Mouse (Mus musculus) mature B cell (primary cell): Measurements from ENCODE around the gene Cdk14.
"Not testable (repeated sequence)": the region's sequence is repeated elsewhere in the genome, so short reads cannot be mapped to it uniquely, and the experiment has no call there.

ENCODE experiments used
- in situ Hi-C: fragments of 300-500 bp; cut with MboI; formaldehyde crosslinking; loops from 2 replicates; pipeline ENCODE4 v1.14.3; 2019

Gene Cdk14

GRCm38 (mm10) chr5:4904911-4905310, 515.2 kb downstream of the Cdk14 start:
- in situ Hi-C loops: not testable (repeated sequence)

GRCm38 (mm10) chr5:4898241-4898640, 521.9 kb downstream of the Cdk14 start:
- in situ Hi-C loops: no loop called here

- in situ Hi-C loops: no loop called here
Observed at GRCm38 (mm10) chr5:4894988-4895387, 525.1 kb downstream of the Cdk14 start.

- in situ Hi-C loops: no loop called here
Observed at GRCm38 (mm10) chr5:4893852-4894207, 526.3 kb downstream of the Cdk14 start.

- in situ Hi-C loops: no loop called here
Observed at GRCm38 (mm10) chr5:4893206-4893851, 526.8 kb downstream of the Cdk14 start.

GRCm38 (mm10) chr5:4892734-4893133, 527.4 kb downstream of the Cdk14 start:
- in situ Hi-C loops: no loop called here

- in situ Hi-C loops: no loop called here
Observed at GRCm38 (mm10) chr5:4891862-4892704, 528.0 kb downstream of the Cdk14 start.

GRCm38 (mm10) chr5:4887069-4887468, 533.0 kb downstream of the Cdk14 start:
- in situ Hi-C loops: no loop called here

- in situ Hi-C loops: no loop called here
Observed at GRCm38 (mm10) chr5:4882841-4883240, 537.3 kb downstream of the Cdk14 start.

GRCm38 (mm10) chr5:4880331-4880730, 539.8 kb downstream of the Cdk14 start:
- in situ Hi-C loops: no loop called here

- in situ Hi-C loops: no loop called here
Observed at GRCm38 (mm10) chr5:4878934-4879333, 541.2 kb downstream of the Cdk14 start.

- in situ Hi-C loops: no loop called here
Observed at GRCm38 (mm10) chr5:4877638-4878037, 542.5 kb downstream of the Cdk14 start.

- in situ Hi-C loops: no loop called here
Observed at GRCm38 (mm10) chr5:4877131-4877631, 542.9 kb downstream of the Cdk14 start.

- in situ Hi-C loops: no loop called here
Observed at GRCm38 (mm10) chr5:4876653-4877091, 543.4 kb downstream of the Cdk14 start.

GRCm38 (mm10) chr5:4870041-4870726, 549.9 kb downstream of the Cdk14 start:
- in situ Hi-C loops: no loop called here

GRCm38 (mm10) chr5:4868563-4869120, 551.5 kb downstream of the Cdk14 start:
- in situ Hi-C loops: no loop called here

GRCm38 (mm10) chr5:4867849-4868562, 552.1 kb downstream of the Cdk14 start:
- in situ Hi-C loops: no loop called here

GRCm38 (mm10) chr5:4866945-4867344, 553.2 kb downstream of the Cdk14 start:
- in situ Hi-C loops: no loop called here

- in situ Hi-C loops: no loop called here
Observed at GRCm38 (mm10) chr5:4866099-4866498, 554.0 kb downstream of the Cdk14 start.

- in situ Hi-C loops: no loop called here
Observed at GRCm38 (mm10) chr5:4861592-4861991, 558.5 kb downstream of the Cdk14 start.

GRCm38 (mm10) chr5:4861141-4861540, 559.0 kb downstream of the Cdk14 start:
- in situ Hi-C loops: no loop called here
